Mouse (Mus musculus): ENCODE results near the gene Ell. TPM values are rescaled to one million over a fixed set of nuclear protein-coding genes. Genes with fewer than 3 reads are reported as not detected.
"Not testable (repeated sequence)": the region's sequence is repeated elsewhere in the genome, so short reads cannot be mapped to it uniquely, and the experiment has no call there.

Gene Ell
- polyA plus RNA-seq, 1 experiment from 2014 or later = 11.6 TPM

DNA sequence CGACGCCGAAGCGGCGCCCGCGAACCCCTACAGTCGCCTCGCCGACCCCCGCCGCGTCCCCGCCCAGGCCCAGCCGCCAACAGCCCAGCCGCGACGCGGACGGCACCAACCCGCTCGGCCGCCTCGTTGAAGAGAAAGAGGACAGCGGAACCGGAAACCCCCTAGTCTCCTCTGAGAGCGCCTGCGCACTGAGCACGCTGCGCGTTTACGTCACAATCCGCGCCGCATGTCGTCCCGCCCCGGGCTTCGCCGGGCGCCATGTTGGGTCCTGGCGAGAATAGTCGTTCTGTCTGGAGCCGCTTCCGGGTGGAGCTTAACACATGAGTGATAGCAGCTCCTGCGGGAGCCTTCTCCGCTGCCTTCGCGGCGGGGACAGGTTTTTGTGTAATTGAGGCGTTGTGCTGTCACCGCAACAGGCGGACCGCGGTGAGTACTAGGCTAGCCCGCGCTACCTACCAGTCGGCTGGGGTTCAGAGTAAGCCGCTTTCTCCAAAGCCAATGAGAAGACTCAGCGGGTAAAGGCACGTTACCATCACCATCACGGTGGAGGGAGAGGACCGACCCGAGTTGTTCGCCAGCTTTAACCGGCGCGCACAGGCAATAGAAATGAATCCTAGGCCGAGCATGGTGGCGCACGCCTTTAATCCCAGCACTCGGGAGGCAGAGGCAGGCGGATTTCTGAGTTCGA is 28.9 kb upstream of the Ell start, which contains the start of gene Uba52:
Gene Uba52, minus strand, starts transcription at position 574 of the 688 bp plus-strand sequence.
- H3K9ac ChIP-seq = peak within 1 kb of the TSS; percentile 99
- H3K4me3 ChIP-seq = peak within 1 kb of the TSS; percentile 98
- peak within 1 kb of the TSS; percentile 89 for H3K4me2 ChIP-seq
- H3K9me3 ChIP-seq = no peaks in the 10 kb centered on the region
- H3K27ac ChIP-seq (replicated peaks) = peak within 1 kb of the TSS; percentile 98
- ATAC-seq (ENCODE audit: extremely low read depth, insufficient number of reproducible peaks, low FRiP score, low TSS enrichment) = peak; percentile 82
- peaks cover 60% of the 10 kb centered on the region for H3K4me1 ChIP-seq
- no peaks in the 10 kb centered on the region for H3K27me3 ChIP-seq (replicated peaks)
- WGBS = 1% methylated on average over 74 of the region's 74 CpGs
- peaks cover 56% of the 10 kb centered on the region for H3K36me3 ChIP-seq

GRCm38 (mm10) chr8:70511174-70511573 is 28.1 kb upstream of the Ell start:
- Histone ChIP-seq H3K4me3 (peak overlapping the region; percentile 98), H3K36me3 (peaks cover 64% of the 10 kb centered on the region), H3K4me1 (peaks cover 52% of the 10 kb centered on the region), H3K9ac (peak overlapping the region; percentile 99), H3K27ac (replicated peaks) (peak overlapping the region; percentile 98), H3K4me2 (peak overlapping the region; percentile 89)
- H3K27me3 ChIP-seq (replicated peaks); H3K9me3 ChIP-seq; ATAC-seq (ENCODE audit: extremely low read depth, insufficient number of reproducible peaks, low FRiP score, low TSS enrichment): not testable (repeated sequence)
- 75% methylated on average over 6 of the region's 6 CpGs for WGBS

GRCm38 (mm10) chr8:70511770-70512169 is 27.5 kb upstream of the Ell start:
- no peak for ATAC-seq (ENCODE audit: extremely low read depth, insufficient number of reproducible peaks, low FRiP score, low TSS enrichment)
- H3K4me3 ChIP-seq = no peak overlapping the region; the same call in 1 of the 2 replicates
- H3K4me2 ChIP-seq = peak overlapping the region; percentile 89; the same call in 1 of the 2 replicates
- peaks cover 51% of the 10 kb centered on the region for H3K4me1 ChIP-seq
- peaks cover 70% of the 10 kb centered on the region for H3K36me3 ChIP-seq
- WGBS = 89% methylated on average over 2 of the region's 2 CpGs
- H3K27me3 ChIP-seq (replicated peaks) = no peaks in the 10 kb centered on the region
- H3K27ac ChIP-seq (replicated peaks) = no peak overlapping the region
- H3K9me3 ChIP-seq = no peaks in the 10 kb centered on the region
- no peak overlapping the region for H3K9ac ChIP-seq

GRCm38 (mm10) chr8:70512253-70512903 is 26.9 kb upstream of the Ell start:
- Histone ChIP-seq H3K9me3 (no peaks in the 10 kb centered on the region), H3K27me3 (replicated peaks) (no peaks in the 10 kb centered on the region), H3K4me1 (peaks cover 45% of the 10 kb centered on the region), H3K27ac (replicated peaks) (peak overlapping the region; percentile 36; the same call in 1 of the 2 replicates), H3K36me3 (peaks cover 67% of the 10 kb centered on the region), H3K9ac (no peak overlapping the region), H3K4me2 (peak overlapping the region; percentile 89; the same call in 1 of the 2 replicates), H3K4me3 (no peak overlapping the region)
- 87% methylated on average over 11 of the region's 11 CpGs for WGBS
- ATAC-seq (ENCODE audit: extremely low read depth, insufficient number of reproducible peaks, low FRiP score, low TSS enrichment) = no peak

GRCm38 (mm10) chr8:70513441-70513840 is 25.8 kb upstream of the Ell start:
- 49% methylated on average over 2 of the region's 2 CpGs for WGBS
- H3K9me3 ChIP-seq = no peaks in the 10 kb centered on the region
- no peak overlapping the region for H3K4me3 ChIP-seq
- peaks cover 67% of the 10 kb centered on the region for H3K36me3 ChIP-seq
- H3K27ac ChIP-seq (replicated peaks) = peak overlapping the region; percentile 36
- no peak overlapping the region for H3K4me2 ChIP-seq
- peaks cover 38% of the 10 kb centered on the region for H3K4me1 ChIP-seq
- H3K9ac ChIP-seq = peak overlapping the region; percentile 54
- ATAC-seq (ENCODE audit: extremely low read depth, insufficient number of reproducible peaks, low FRiP score, low TSS enrichment) = no peak
- no peaks in the 10 kb centered on the region for H3K27me3 ChIP-seq (replicated peaks)

DNA sequence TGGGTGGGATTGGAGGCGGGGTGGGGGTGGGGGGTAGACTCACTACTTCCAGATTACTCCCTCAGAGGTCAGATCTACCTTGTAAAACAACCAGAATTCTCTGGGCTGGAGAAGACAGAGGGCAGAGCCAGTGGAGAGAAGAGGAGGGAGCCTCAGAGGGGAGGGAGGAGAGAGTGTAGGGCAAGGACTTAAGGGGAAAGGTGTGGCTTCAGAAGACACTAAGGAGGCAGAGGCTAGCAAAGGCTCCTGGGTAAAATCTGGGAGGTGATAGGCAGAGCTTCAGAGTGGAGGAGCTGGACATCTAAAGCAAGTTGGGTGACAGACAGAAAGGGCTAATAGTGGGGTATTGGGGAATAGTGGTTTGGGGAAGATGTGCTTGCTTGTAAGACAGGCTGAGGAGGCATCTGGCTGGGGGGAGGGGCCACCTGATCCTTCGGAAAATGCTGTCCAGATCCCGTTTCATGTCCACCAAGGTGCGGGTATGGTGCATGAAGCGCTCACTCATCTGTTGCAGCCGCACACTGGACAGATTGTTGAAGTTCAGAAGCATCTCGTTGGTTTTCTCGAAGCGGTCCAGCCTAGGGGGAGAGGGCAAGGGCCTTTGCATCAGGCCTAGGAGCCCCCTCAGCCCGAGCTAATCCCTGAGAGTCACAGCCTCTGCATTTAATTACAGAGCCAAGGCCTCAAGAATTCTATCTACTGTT is 21.2 kb upstream of the Ell start:
- peaks cover 16% of the 10 kb centered on the region for H3K4me1 ChIP-seq
- no peak for ATAC-seq (ENCODE audit: extremely low read depth, insufficient number of reproducible peaks, low FRiP score, low TSS enrichment)
- no peak overlapping the region for H3K4me2 ChIP-seq
- H3K36me3 ChIP-seq = peaks cover 67% of the 10 kb centered on the region
- no peaks in the 10 kb centered on the region for H3K27me3 ChIP-seq (replicated peaks)
- no peaks in the 10 kb centered on the region for H3K9me3 ChIP-seq
- no peak overlapping the region for H3K27ac ChIP-seq (replicated peaks)
- H3K9ac ChIP-seq = no peak overlapping the region
- 72% methylated on average over 10 of the region's 10 CpGs for WGBS
- H3K4me3 ChIP-seq = no peak overlapping the region

DNA sequence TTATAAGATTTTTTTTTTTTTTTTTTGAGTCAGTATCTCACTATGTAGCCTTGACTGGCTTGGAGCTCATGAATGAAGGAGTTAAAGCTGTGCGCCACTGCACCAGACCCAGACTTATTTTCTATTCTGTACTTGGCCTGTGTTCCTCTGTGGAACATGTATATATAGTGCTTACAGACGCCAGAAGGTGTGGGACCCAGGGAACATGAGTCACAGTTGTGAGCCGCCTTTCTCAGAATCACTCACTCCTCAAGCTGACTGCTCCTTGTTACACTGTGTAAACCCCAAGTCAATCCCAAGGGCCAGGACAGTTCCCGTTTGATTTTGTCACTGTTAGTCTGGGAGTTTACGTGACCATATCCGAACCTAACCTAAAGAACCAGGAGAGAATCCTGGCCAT is 20.2 kb upstream of the Ell start:
- Histone ChIP-seq H3K4me1 (peaks cover 16% of the 10 kb centered on the region), H3K27me3 (replicated peaks) (no peaks in the 10 kb centered on the region), H3K27ac (replicated peaks) (no peak overlapping the region), H3K36me3 (peaks cover 57% of the 10 kb centered on the region), H3K9me3 (no peaks in the 10 kb centered on the region), H3K9ac (no peak overlapping the region), H3K4me2 (no peak overlapping the region), H3K4me3 (no peak overlapping the region)
- no peak for ATAC-seq (ENCODE audit: extremely low read depth, insufficient number of reproducible peaks, low FRiP score, low TSS enrichment)
- 88% methylated on average over 6 of the region's 6 CpGs for WGBS

GRCm38 (mm10) chr8:70519606-70520005 is 19.7 kb upstream of the Ell start:
- WGBS = 62% methylated on average over 2 of the region's 2 CpGs

GRCm38 (mm10) chr8:70522592-70523403 is 16.5 kb upstream of the Ell start:
- H3K4me2 ChIP-seq = peak overlapping the region; percentile 72
- peak overlapping the region; percentile 93 for H3K9ac ChIP-seq
- peaks cover 27% of the 10 kb centered on the region for H3K4me1 ChIP-seq
- WGBS = under 1% methylated on average over 51 of the region's 51 CpGs
- ATAC-seq (ENCODE audit: extremely low read depth, insufficient number of reproducible peaks, low FRiP score, low TSS enrichment) = peak; percentile 76
- H3K9me3 ChIP-seq = no peaks in the 10 kb centered on the region
- peaks cover 24% of the 10 kb centered on the region for H3K36me3 ChIP-seq
- no peaks in the 10 kb centered on the region for H3K27me3 ChIP-seq (replicated peaks)
- H3K4me3 ChIP-seq = peak overlapping the region; percentile 74
- H3K27ac ChIP-seq (replicated peaks) = peak overlapping the region; percentile 85

More at GRCm38 (mm10) chr8:70519606-70520005, 19.7 kb upstream of the Ell start:
- Histone ChIP-seq H3K27ac (replicated peaks) (no peak overlapping the region), H3K4me1 (peaks cover 16% of the 10 kb centered on the region), H3K27me3 (replicated peaks) (no peaks in the 10 kb centered on the region), H3K9ac (no peak overlapping the region), H3K4me2 (no peak overlapping the region), H3K36me3 (peaks cover 52% of the 10 kb centered on the region), H3K9me3 (no peaks in the 10 kb centered on the region), H3K4me3 (no peak overlapping the region)
- no peak for ATAC-seq (ENCODE audit: extremely low read depth, insufficient number of reproducible peaks, low FRiP score, low TSS enrichment)

- peaks cover 29% of the 10 kb centered on the region for H3K36me3 ChIP-seq
- H3K27me3 ChIP-seq (replicated peaks) = no peaks in the 10 kb centered on the region
- 3% methylated on average over 8 of the region's 8 CpGs for WGBS
- H3K4me1 ChIP-seq = peaks cover 41% of the 10 kb centered on the region
- H3K4me3 ChIP-seq = peak overlapping the region; percentile 92
- ATAC-seq (ENCODE audit: extremely low read depth, insufficient number of reproducible peaks, low FRiP score, low TSS enrichment) = no peak
- peak overlapping the region; percentile 81 for H3K4me2 ChIP-seq
- H3K9me3 ChIP-seq = no peaks in the 10 kb centered on the region
- peak overlapping the region; percentile 89 for H3K27ac ChIP-seq (replicated peaks)
- H3K9ac ChIP-seq = peak overlapping the region; percentile 98
Observed at GRCm38 (mm10) chr8:70527111-70527511, 12.1 kb upstream of the Ell start.
